Mouse (Mus musculus): ENCODE measurements at regions not wholly inside any gene's neighbourhood (a gene's known extent, or its start where the extent isn't known, plus 50 kb on each side); places are given as distances from the start of the nearest gene placed in this dataset.

DNA sequence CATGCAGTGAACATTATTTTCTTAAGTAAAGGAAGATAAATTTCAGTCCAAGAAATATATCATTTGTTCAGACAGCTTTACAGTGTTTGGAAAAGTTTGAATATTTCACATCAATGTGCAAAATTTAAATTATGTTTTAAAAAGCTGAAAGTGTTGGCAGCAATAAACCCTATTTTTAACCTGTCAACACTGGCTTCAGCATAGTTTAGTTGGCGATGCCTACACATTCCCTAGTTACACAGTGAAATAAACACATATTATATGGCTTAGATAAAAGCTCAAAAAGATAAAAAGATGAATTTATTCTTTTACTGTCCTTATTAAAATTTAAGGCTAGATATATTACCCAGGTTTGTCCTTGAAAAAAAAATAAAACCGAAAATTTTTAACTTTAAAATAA is 471.8 kb upstream of the Ncam2 start:
- ChIA-PET POLR2A (interaction anchor here in 1 of 4 experiments (0.7 kb wide), 1 partner anchor 208 kb away, joined by 4 read pairs; no protein-coding TSS in a partner anchor), CTCF (no interaction called here)

DNA sequence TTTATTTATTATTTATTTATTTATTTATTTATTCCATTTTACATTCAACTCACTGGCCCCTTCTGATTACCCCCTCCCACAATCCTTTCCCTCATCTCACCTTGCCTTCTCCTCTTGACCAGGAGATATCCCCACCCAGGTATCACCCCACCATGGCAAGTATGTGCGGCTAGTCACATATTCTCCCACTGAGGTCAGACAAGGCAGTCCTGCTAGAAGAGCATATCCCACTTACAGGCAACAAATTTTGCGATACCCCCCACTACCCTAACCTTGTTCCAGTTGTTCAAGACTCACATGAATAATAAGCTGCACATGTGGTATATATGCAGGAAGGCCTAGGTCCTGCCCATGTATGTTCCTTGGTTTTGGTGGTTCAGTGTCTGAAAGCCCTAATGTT is 427.2 kb upstream of the Ncam2 start:
- CTCF ChIA-PET, result no interaction called here

DNA sequence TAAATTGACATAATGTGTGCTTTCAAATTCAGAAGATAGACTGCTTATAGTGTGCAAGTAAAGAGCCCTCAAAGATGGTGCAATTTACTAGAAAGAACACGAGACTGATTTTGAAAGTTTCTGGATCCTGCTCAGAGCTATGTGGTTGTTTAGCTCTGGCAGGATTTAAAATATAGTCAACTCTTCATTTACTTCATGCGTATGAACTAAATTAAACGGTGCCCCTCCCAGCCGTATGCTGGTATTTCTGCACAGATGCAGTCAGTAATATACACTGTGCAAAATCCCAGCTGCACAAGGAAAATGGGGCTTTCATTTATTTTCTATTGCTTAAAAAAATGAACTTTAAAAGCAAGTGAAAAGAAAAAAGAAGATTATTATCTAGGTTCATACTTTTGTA is 383.4 kb upstream of the Ncam2 start:
- ChIA-PET POLR2A (no interaction called here), CTCF (no interaction called here)

More for the DNA sequence above, 427.2 kb upstream of the Ncam2 start:
- POLR2A ChIA-PET, result no interaction called here

DNA sequence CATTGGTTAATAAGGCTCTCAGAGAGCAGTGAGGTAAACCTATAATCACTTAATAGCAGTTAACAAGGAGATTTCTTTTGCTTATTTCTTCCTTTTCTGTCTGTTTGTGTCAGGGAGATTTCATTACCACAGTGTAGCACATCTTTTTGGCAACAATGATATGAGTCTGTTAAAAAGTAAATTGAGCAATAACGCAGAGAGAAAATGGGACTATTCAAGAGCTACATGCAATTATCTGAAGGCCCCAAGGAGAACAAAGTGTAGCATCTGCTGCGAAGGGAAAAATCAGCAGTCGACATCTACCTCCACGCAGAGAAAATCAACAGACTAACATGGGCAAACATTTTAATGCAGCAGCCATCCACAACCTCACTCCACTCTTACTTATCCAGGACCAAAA is 366.0 kb upstream of the Ncam2 start:
- CTCF ChIA-PET, result no interaction called here
- POLR2A ChIA-PET, result no interaction called here

All from embryonic stem cell, embryonic (primary cell).